Mouse (Mus musculus): ENCODE results near the gene Gm47996. TPM values are rescaled to one million over a fixed set of nuclear protein-coding genes. Genes with fewer than 3 reads are reported as not detected.
"Not testable (repeated sequence)": the region's sequence is repeated elsewhere in the genome, so short reads cannot be mapped to it uniquely, and the experiment has no call there.

Gene Gm47996
- not detected for total RNA-seq (2021)
- long read RNA-seq, experiment 1 = 0 reads
- long read RNA-seq, experiment 2 = 0 reads

GRCm38 (mm10) chr1:151209824-151210355 is at the start of gene Gm47996:
Gm47996 (plus strand) TSS chr1:151210131.
- DNase-seq; intact Hi-C loops (cut with DNase I): not testable (repeated sequence)

GRCm38 (mm10) chr1:151166031-151166430 is 43.9 kb upstream of the Gm47996 start:
- intact Hi-C loops (cut with DNase I) = no loop called here
- no peak for DNase-seq

- no peak for DNase-seq
- intact Hi-C loops (cut with DNase I) = no loop called here
Measured at GRCm38 (mm10) chr1:151167297-151168047, 42.5 kb upstream of the Gm47996 start.

GRCm38 (mm10) chr1:151168637-151169036 is 41.3 kb upstream of the Gm47996 start:
- DNase-seq = no peak
- intact Hi-C loops (cut with DNase I) = no loop called here

GRCm38 (mm10) chr1:151171572-151172461 is 38.1 kb upstream of the Gm47996 start:
- DNase-seq = peak in 1 of 2 experiments; percentile 21
- intact Hi-C loops (cut with DNase I) = loop anchor here (5.0 kb wide), 1 partner anchor 170 kb away; the partner anchor contains the start of gene Ivns1abp

- intact Hi-C loops (cut with DNase I) = no loop called here
- DNase-seq = no peak
Measured at GRCm38 (mm10) chr1:151177030-151177936, 32.6 kb upstream of the Gm47996 start.

- no peak for DNase-seq
- intact Hi-C loops (cut with DNase I) = no loop called here
Measured at GRCm38 (mm10) chr1:151177937-151178271, 32.0 kb upstream of the Gm47996 start.

- intact Hi-C loops (cut with DNase I) = no loop called here
- no peak for DNase-seq
Measured at GRCm38 (mm10) chr1:151178505-151179083, 31.3 kb upstream of the Gm47996 start.

GRCm38 (mm10) chr1:151180167-151180566 is 29.8 kb upstream of the Gm47996 start:
- intact Hi-C loops (cut with DNase I) = no loop called here
- DNase-seq = no peak

GRCm38 (mm10) chr1:151182266-151182665 is 27.7 kb upstream of the Gm47996 start, which contains the start of gene Gm47985:
Gm47985 (plus strand) TSS chr1:151182537.
- intact Hi-C loops (cut with DNase I) = not testable (repeated sequence)

GRCm38 (mm10) chr1:151186186-151186585 is 23.7 kb upstream of the Gm47996 start:
- intact Hi-C loops (cut with DNase I) = not testable (repeated sequence)

More at GRCm38 (mm10) chr1:151182266-151182665, 27.7 kb upstream of the Gm47996 start, which contains the start of gene Gm47985:
- not testable (repeated sequence) for DNase-seq

GRCm38 (mm10) chr1:151186879-151187424 is 23.0 kb upstream of the Gm47996 start:
- intact Hi-C loops (cut with DNase I); DNase-seq: not testable (repeated sequence)

More at GRCm38 (mm10) chr1:151186186-151186585, 23.7 kb upstream of the Gm47996 start:
- DNase-seq = not testable (repeated sequence)

- intact Hi-C loops (cut with DNase I) = no loop called here
- DNase-seq = no peak
Measured at GRCm38 (mm10) chr1:151188469-151188868, 21.5 kb upstream of the Gm47996 start.

- intact Hi-C loops (cut with DNase I); DNase-seq: not testable (repeated sequence)
Measured at GRCm38 (mm10) chr1:151192075-151192474, 17.9 kb upstream of the Gm47996 start, which contains the start of gene Gm8947. Gm8947 (plus strand) TSS chr1:151192376.

GRCm38 (mm10) chr1:151192739-151193138 is 17.2 kb upstream of the Gm47996 start:
- DNase-seq; intact Hi-C loops (cut with DNase I): not testable (repeated sequence)

GRCm38 (mm10) chr1:151195986-151196385 is 13.9 kb upstream of the Gm47996 start:
- intact Hi-C loops (cut with DNase I); DNase-seq: not testable (repeated sequence)

- DNase-seq; intact Hi-C loops (cut with DNase I): not testable (repeated sequence)
Measured at GRCm38 (mm10) chr1:151196690-151197089, 13.2 kb upstream of the Gm47996 start.

- DNase-seq; intact Hi-C loops (cut with DNase I): not testable (repeated sequence)
Measured at GRCm38 (mm10) chr1:151198120-151198519, 11.8 kb upstream of the Gm47996 start, which contains the start of gene Gm47995. Gm47995 (plus strand) TSS chr1:151198448.

GRCm38 (mm10) chr1:151200620-151201019 is 9.3 kb upstream of the Gm47996 start:
- DNase-seq; intact Hi-C loops (cut with DNase I): not testable (repeated sequence)
